Mouse (Mus musculus): ENCODE measurements around the gene Rrbp1.

GRCm38 (mm10) chr2:143933516-143933915, 77.5 kb downstream of the Rrbp1 start:
- TF ChIP-seq CTCF (IDR thresholded peaks at IDR 0.05) (no peak), EP300 (IDR thresholded peaks at IDR 0.05) (no peak)
